Mouse (Mus musculus) liver, embryonic 14.5 days (tissue): ENCODE data around the gene Pdzd3.

Experiments used
- CTCF ChIP-seq: IDR thresholded peaks from 2 replicates; pipeline ENCODE4 v1.5.1; 2016; ENCODE audit warnings: antibody characterized with exemption, low read depth, control low read depth
- EP300 ChIP-seq: IDR thresholded peaks from 2 replicates; pipeline ENCODE4 v1.6.1; 2016; ENCODE audit warnings: antibody characterized with exemption, low read depth

DNA sequence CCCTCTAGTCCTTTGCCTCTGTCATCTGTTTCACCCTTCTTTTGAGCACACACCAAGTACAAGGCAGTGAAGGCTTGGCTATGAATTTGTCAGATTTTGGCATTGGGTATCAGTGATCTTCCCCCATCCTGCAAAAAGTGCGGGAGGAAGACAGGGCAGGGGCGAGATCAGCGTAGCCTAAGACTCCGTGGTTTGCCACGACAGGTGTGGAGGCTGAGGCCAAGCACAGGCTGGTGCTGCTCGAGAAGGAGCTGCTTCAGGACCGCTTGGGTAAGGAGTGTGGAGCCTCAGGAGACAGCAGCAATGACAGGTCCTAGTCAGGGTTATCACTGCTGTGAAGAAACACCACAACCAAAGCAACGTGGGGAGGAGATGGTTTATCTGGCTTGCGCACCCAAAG lies 9.9 kb downstream of the Pdzd3 start:
- TF ChIP-seq CTCF (no peak), EP300 (no peak)
